Mouse (Mus musculus): Measurements from ENCODE around the gene Zfp366.
A peak's percentile ranks its signal among the peaks of the same experiment; 100 is the strongest.

Gene Zfp366

DNA sequence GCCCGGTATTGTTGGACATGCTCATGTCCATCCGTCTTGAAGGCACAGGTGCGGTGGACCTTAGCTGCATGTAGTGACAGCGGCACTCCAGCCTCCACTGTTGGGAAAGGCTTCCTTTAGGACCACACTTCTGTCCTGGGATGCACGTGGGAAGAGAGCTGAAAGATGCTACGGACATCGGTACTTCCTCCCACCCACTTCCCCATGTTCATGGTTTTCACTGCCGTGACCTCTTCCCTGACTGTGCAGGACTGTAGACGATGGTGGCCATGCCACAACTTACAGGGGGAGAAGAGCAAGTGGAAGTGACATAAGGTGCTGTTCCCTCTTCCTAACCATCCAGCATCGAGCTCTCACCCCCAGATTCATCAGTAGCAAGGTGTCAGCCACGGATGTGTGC lies 2.8 kb downstream of the Zfp366 start:
- DNase-seq: no peak

DNA sequence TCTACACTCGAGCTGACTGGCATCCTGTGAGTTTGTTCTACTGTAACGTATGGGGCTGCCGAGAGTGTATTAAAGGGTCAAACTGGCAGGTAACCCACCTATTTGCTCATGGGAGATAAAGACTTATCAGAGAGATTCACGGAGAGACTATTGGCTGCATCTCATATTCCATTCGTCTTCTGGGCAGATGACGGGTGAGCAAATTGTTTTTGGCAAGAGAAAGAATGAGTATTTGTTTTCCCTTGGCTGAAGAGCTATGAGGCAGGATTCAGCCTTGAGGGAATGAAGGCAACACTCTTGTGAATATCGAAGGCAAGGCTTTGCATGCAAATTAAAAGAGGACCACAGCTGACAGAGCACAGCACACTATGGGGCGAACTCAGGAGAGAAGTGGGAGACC lies 4.0 kb downstream of the Zfp366 start:
- DNase-seq: no peak

DNA sequence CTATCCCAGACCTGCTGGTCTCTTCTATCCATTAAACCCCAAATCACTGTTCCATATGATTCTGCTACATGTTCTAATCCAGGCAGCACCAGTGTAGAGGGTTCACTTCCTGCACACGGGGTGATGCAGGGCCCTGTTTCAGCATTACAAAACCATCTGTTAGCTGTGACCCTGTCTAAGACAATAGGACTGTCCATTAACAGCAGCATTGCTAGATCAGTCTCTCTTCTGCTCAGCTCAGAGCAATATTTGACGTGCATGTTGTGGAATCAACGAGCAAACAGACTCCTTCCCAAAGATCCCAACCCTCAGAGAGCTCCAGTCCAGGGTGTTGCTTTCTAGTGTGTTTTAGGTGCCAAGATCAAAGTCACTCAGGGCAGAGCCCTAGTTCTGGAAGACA lies 5.0 kb downstream of the Zfp366 start:
- DNase-seq: no peak

DNA sequence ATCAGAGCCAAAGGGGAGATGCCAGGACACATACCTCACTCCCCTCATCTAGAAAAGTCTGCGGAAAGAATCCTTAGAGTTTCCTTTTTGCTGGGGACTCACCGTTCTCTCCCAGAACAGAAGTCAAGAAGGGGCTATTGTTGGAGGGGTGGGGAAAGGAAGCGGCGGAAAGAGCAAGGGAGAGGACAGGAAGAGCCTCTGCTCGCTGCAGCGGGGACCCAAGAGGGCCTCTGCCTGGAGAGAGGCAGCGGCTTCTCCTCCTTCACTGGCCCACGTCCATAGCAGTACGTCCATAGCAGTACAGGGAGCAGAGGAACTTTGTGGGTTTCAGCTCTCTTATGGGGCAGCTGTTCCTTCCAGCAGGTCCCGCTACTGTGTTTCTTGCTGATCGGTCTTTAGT lies 5.8 kb downstream of the Zfp366 start:
- no peak for DNase-seq

DNA sequence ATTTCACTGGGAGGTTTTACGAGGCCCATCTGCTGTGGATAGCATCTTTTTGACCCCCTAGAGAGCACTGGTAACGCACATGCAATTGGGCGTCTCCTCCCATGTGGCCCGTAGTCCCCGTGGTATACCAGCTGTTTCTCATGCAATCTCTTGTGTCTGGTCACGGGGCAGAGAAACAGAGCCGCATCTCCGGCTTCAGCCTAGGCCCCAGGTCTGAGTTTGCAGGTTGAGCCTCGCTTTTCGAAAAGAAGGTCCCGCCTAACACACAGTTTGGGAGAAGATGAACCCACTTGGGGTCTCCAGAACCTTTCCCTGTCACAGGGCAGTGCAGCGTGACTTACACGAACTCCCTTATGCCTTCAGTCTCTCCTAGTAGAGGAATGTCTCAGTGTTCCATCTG lies 6.4 kb downstream of the Zfp366 start:
- DNase-seq: no peak

DNA sequence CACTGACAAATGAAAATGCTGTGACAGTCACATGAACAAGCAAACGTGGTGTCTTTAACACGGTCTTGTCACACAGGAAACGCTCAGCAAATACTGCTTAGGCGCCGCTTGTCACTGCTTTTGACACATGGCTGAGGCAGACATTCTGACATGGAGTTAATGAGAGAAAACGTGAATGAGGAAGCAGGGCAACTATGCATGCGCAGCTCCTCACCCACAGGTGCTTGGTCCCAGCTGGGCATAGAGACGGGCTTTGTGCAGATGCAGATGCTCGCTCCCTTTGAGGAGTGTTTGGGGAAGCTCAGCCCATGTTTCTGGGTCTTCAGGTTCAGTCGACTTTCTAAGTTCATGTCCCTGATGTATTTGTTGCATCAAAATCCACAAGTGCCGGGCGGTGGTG lies 11.7 kb downstream of the Zfp366 start:
- no peak for DNase-seq

DNA sequence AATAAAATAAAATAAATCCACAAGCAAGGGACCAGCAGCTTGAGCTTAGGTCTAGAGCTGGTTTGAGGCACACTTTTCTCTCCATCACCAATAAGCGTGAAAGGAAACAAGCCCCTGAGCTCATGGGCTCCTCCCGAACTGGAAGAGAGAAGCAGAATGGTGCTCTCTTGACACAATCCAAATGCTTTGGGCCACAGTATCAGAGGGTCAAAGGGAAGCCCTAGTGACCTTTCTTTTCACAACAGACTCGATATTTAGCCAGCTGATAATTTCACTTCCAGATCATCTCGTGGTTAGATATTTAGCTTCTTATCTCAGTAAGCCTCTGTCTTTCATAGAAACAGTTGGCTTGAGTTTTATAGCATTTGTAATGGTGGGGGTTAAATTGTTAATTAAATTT lies 12.2 kb downstream of the Zfp366 start:
- DNase-seq: no peak

DNA sequence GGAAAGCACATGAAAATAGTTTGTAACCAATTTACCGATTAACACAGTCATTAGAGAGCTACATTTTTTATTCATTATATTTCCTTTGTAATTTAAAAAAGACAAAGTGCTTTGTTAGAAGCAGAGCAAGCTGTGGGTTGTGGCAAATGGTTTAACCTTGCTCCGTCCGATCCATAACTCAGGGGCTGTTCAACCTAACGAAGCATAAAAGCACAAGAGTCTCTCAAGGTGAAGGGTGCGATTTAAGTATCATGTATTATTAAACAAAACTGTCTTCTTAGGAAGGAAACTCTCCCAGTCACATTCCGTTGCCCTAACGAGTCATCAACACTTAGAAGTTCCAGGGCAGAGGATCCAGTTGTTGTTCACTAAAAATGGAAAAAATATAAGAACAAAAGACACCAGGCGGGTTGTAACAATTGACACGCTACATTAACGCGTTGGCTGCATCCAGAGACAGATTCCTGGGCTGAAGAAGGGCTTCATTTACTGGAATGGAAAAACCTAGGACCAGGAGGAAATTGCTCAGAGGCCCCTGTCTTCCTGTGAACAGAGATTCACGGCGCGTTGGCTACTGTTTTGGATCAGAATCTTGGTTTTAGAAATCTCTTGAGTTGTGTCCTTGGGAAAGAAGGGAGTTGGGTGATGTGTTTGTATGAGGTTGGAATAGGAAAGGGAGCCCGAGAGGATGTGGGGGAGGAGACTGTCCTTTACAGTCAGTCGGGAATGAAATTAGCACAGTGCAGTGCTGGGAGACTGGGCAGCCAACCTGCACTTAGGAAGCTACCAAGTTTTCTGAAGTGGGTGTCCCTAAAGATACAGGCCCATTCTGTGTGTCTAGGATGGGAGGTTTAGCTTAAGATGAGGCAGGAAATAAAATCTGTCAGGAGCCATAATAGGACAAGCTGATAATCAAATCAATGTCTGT lies 17.3 kb downstream of the Zfp366 start:
- DNase-seq: no peak

DNA sequence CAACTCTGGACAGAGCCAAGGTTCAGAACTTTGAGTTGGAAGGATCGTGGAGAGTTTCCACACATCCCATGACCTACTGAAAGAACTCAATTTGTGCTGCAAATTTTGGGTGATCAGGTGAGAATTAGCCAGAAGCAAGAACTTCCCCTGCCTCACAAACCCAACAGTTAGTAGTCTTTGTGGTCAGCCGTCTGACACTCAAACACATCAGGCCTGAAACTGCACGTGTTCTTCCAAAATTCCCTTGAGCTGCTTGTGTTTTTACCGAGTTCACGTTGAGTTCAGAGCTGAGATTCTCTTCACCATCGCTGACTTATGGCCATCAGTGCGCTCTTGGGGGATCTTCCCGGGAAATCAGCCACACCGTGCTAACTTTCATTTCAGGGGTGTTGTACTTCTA lies 22.6 kb downstream of the Zfp366 start:
- DNase-seq: no peak

DNA sequence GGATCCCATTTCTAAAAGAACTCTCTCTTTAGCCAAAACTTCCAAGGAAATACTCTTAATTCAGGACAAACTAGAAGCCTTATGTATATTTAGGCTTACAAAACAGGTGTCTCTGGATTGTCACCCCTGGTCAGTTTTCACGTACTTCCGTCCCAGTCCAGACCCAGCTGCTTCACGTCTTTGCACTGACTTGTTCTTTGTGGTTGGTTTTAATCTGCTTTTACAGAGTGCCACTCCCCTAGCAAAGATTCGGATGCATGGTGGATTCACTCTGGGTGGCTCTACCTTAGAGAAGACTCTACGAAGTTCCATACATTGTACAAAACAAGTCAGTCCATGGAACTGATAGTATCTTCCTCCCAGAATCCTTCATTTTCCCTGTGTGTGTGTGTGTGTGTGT lies 25.2 kb downstream of the Zfp366 start:
- DNase-seq: no peak

DNA sequence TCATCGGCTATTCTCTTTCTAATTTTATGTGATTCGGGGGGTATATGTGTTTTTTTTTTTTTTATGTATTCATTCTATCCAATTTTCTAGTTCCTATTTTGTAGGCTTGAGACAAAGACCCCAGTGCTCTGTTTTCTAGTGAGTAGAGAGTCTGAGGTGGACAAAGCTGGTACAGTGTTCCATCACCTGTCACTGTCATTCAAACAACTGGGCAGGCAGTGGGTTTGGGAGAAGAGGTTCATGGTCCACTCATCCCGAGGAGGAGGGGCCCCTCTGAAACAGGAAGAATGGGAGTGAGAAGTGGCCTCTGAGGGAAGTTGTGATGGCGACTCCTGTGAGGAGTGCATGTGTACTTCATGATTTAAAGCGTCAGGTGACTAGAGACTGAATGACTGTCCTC lies 26.2 kb downstream of the Zfp366 start:
- DNase-seq: no peak

DNA sequence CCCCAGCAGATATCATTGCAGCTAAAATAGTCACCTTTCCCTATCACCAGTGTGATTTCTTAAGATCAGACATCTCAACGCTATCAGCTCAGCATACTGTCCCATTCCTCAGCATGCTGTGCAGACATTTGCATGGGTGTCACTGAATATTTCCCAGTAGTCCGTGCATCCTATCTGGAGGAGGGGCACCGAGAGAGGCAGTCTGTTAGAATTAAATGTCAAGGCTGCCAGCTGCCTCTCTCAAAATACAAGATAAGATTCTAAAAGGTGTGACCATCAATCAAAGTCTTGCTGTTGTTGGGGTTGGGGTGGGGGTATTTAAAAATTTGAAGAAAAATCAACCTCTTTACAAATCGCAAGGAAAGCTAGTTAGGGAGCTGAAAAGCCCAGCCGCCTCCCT lies 28.4 kb downstream of the Zfp366 start:
- DNase-seq: no peak

DNA sequence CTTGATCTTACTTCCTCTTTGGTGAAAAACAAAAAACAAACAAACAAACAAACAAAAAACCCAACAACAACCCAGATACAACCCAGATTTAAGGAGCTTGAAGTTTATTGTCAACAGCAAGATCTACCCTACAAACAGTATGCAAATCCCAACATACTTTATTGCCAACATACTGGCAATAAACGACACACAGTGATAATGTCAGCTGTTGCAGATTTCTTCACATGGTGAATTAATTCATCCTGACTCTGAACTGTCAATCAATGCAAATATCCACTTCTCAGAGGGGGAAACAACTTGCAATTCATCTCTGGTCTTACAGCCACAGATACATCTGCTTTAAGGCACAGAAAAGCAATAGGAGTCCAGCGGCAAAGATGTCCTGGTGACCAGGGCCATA lies 31.4 kb downstream of the Zfp366 start:
- DNase-seq: no peak

DNA sequence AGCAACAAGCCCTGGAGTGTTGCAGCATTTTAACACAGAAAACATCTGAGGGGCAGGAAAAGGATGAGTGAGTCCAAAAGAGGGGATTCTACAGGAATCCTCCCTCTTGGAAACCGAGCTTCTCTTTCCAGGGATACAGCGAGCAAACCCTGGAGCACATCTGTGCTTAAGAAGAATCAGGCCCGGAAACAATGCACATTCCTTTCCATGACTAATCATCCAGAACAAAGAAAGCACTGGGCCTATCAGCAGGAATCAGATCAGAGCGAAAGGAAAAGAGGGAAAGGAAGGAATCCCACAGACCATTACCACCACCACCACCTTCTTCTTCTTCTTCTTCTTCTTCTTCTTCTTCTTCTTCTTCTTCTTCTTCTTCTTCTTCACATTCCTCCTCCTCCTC lies 33.4 kb downstream of the Zfp366 start:
- peak; percentile 53 for DNase-seq

DNA sequence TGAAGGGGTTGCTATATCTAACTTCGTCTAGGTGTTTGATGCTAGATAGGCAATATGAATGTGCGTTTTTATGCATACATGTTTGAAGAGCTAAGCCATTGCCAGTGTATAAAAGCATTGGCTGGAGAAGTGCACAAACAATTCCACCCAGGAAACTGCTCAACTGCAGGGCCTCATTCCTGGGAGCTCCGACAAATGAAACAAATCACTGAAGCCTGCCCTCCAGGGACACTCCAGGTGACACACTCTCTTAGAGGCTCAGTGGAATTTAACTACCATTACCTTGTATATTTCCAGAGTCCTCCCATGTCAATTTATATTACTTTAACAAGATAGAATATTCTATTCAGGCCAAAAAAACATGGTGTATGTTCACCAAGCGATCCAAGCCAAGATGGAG lies 35.0 kb downstream of the Zfp366 start:
- DNase-seq: no peak

DNA sequence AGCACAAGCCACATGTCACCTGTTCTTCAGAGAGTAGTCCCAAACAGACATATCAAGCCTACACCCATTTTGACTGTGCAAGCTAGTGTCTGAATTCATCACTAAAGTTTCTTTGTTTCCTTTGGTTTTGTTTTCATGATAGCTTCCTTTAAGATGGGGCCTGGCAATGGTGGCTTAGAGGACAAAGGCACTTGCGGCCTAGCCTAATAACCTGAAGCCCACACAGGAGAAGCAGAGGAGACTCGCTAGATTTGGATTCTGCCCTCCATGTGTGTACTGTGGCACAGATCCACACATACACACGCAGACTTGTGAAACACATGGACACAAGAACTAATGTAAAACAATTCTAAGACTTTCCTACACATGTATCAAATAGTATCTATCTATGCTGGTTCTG lies 37.4 kb downstream of the Zfp366 start:
- DNase-seq: no peak

DNA sequence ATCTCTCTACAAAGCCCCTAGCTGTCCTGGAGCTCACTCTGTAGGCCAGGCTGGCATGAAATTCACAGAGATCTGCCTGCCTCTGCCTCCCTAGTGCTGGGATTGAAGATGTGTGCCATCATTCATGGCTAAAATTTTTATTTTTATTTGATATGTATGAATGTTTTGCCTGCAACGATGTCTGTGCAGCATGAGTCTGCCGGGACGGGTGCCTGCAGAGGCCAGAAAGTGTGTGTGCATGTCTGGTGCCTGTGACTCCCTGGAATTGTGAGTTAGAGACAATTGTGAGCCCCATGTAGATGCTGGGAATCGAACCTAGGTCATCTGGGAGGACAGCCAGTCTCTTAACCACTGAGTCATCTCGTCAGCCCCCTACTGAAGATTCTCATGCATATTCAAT lies 37.9 kb downstream of the Zfp366 start:
- DNase-seq: no peak

DNA sequence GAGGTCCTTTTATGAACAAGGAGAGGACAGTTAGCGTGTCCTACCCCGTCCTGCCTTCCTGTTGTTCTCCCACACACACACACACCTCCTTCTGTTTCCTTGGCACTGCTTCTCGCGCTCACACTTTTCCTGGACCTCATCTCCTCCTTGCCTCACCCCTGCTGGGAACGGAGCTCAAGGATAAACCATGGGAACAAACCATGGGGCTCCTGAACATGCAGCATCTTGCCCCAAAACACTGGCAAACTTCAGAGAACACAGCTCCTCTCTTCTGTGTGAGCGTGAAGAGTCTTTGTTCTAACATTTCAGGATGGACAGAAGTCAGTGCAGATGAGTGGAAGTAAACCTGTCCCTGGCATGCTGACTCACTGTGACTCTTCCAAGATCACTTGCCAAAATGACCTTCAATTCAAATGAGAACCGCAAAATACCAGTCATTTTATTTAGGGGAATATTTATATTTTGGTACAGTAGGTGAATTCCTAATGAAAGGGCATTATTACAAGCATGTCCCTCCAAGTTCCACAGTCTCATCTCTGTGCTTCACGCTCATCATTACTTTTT lies 38.8 kb downstream of the Zfp366 start:
- DNase-seq: no peak

DNA sequence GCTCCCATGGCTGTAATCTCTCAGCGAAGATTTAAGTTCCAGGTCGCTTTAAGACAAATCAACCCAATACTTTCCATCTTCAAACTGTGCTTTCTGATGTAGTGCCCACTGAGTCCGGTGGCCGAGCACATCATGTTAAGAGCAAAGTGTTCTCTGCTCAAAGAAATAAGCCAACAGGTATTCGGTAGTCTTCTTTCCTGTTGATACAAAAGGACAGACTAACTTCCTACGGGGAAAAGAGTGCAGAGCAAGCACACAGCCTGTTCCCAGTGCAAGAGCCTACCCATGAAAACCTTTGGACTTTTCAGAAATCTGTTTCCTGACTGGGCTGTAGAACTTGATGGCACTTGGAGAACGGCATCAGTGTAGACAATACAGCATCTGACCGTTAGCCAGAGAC lies 39.3 kb downstream of the Zfp366 start:
- DNase-seq: no peak

DNA sequence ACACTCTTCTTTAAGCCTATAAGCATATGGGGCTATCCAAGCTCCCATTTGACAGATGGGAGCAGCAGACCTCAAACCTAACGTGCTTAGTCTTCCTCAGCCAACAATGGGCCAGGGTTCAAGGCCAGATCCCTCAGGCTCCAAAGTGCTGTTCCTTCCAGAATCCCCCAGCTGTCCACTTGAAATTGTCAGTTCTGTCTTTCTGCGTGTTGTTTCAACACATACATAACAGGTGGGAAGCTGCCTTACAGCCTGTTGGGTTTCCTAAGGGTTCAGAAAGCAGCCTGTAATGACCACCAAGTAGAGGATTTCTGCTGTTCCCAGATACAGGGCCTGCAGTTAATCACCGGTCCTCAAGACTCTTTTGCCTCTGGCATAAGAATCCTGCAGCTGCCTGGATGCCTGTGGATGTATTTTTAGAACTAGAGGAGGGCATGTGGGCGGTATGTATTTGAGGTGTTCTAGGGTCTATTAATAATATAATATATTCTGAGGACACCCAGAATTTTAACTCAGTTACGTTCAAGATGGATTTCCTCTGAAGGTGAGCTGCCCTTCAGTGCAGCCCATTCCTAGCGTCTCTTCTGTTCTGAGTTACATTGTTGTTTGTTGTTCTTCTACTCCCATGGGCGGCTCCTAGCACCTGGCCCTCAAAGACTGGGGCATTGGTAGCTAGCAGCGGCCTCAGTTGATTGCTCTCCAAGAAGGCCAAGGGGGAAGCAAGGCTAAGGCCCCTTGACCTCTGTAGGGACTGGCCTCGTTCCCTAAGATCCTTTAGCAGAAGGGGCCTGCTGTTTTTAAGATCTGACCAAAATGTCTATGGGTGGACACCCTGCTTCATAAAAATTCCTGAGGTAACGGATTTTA lies 41.0 kb downstream of the Zfp366 start:
- no peak for DNase-seq

DNA sequence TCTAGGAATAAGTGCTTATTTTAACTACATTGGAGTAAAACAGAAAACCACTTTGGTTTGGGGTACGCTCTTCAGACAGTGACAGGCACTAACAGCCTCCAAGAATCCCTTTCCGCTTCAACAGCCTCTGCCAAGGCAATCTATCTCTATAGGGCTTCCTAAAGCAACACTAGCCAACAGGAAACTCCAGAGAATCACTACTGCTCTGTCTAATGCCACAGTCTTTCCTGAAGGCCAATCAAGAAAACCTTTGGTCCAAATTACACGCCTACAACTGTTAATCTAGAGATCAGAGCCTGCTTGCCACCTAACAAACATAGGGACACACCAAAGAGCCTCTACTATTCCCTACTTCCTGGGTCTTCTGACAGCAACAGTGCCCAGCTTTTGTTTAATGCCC lies 42.2 kb downstream of the Zfp366 start:
- no peak for DNase-seq

DNA sequence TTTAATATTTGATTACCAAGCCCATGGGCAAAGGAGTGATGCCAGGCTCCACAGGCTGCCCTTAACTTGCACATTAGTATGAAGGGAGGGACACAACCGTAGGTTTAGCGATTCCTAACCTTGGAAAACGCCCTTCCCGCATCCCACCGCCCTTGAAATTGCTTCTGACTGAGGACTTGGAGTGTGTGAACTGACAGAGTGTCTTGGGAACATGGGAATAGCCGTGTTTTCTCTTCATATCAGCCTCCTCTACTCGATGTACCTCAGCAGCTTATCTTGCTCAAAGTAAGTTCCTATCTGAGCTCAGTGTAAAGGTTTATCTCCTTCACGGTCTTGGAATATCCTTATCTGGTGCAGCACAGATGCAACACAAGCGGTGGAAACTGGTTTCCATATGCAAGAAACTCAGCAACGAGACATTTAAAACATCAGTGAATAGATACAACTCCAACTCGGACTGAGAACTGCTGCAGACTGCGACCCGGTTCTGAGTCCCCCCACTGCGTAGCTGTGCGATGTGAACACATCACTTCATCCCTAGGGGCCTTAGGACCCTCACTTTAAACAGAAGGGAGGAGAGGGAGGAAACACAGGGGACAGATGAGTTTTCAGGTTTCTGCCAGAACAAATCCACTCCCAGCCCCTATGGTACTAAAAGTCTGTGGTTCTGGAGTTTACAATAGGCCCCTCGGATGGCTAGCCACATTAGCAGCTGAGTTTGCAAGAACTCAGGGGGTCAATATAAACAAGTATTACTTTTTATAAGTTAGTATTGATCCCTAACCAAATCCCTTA lies 43.0 kb downstream of the Zfp366 start:
- DNase-seq: no peak

All from lung, postnatal 36 days (tissue).